Mouse (Mus musculus) limb, embryonic 12.5 days (tissue): Measurements from ENCODE around the gene Slc8a3. TPM values are rescaled to one million over a fixed set of nuclear protein-coding genes. Genes with fewer than 3 reads are reported as not detected.

Experiments
- ATAC-seq: fragments of 200-750 bp; cut with Nextera tagmentation; 2 replicates; pipeline ENCODE4 v1.8.0; 2017; ENCODE audit warnings: low read depth, moderate TSS enrichment; ENCODE audit not compliant: insufficient number of reproducible peaks, insufficient read depth, low FRiP score, low TSS enrichment
- H3K27ac ChIP-seq: fragments of 300-500 bp; sonication (generic); 2 replicates; pipeline ENCODE4 v1.5.1; 2016; ENCODE audit warnings: mild to moderate bottlenecking, moderate library complexity
- H3K27me3 ChIP-seq: fragments of 300-500 bp; sonication (generic); 2 replicates; pipeline ENCODE4 v1.6.1; 2016; ENCODE audit warnings: mild to moderate bottlenecking, moderate library complexity
- H3K36me3 ChIP-seq: fragments of 300-500 bp; sonication (generic); 2 replicates; pipeline ENCODE4 v1.6.1; 2016; ENCODE audit warnings: mild to moderate bottlenecking, moderate library complexity
- H3K4me1 ChIP-seq: fragments of 300-500 bp; sonication (generic); replicated peaks from 2 replicates; pipeline ENCODE4 v1.6.1; 2016
- H3K4me2 ChIP-seq: fragments of 300-500 bp; sonication (generic); 2 replicates; pipeline ENCODE4 v1.6.1; 2016; ENCODE audit warnings: mild to moderate bottlenecking, moderate library complexity
- H3K4me3 ChIP-seq: fragments of 300-500 bp; sonication (generic); replicated peaks from 2 replicates; pipeline ENCODE4 v1.5.1; 2016; ENCODE audit warnings: mild to moderate bottlenecking
- H3K9ac ChIP-seq: fragments of 300-500 bp; sonication (generic); replicated peaks from 2 replicates; pipeline ENCODE4 v1.6.1; 2016; ENCODE audit warnings: mild to moderate bottlenecking, moderate library complexity
- H3K9me3 ChIP-seq: fragments of 300-500 bp; sonication (generic); 2 replicates; pipeline ENCODE4 v1.6.1; 2016; ENCODE audit warnings: mild to moderate bottlenecking, moderate library complexity
- WGBS: fragments of 180-500 bp; shearing (Covaris S2); methylation state at CpG from one replicate; pipeline ENCODE4 v1.1.7; 2016; 5-methylcytosine and 5-hydroxymethylcytosine counted together
- polyA plus RNA-seq: library from polyadenylated mRNA; unstranded; fragments of >200 nt; fragmentation: Nextera tagmentation; extraction: Ambion mirVana; gene quantifications from 2 replicates; pipeline ENCODE4 v1.2.1, GENCODE M21; 2016

Gene Slc8a3
- polyA plus RNA-seq, 1 experiment from 2014 or later = 0.50 TPM

DNA sequence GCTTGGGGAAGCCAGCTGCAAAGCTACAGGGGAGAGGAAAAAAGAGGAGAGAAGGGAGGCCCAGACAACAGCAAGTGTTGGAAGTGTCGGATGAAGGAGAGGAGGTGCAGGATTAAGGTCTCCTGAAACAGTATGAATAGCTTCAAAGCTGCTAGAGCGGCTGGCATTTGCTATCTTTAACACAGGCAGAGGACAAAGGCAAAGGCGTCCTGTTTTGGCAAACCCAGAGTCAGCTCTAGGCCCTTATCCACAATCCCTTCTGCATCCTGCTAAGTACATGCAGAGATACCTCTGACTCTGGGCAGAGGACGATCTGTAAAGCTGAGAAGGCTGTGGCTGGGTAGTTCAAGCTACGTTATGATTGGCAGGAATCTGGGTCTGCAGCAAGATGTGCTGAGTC lies 38.4 kb downstream of the Slc8a3 start:
- Histone ChIP-seq H3K9me3 (0 out of 2 replicates have a peak, but pooled peaks cover 4% of the 10 kb centered on the region), H3K27ac (no peak overlapping the region), H3K4me3 (no peak overlapping the region), H3K9ac (no peak overlapping the region), H3K4me1 (no peaks in the 10 kb centered on the region), H3K4me2 (no peak overlapping the region), H3K27me3 (no peaks in the 10 kb centered on the region), H3K36me3 (no peaks in the 10 kb centered on the region)
- WGBS = 52% methylated on average over 5 of the region's 5 CpGs
- no peak for ATAC-seq

DNA sequence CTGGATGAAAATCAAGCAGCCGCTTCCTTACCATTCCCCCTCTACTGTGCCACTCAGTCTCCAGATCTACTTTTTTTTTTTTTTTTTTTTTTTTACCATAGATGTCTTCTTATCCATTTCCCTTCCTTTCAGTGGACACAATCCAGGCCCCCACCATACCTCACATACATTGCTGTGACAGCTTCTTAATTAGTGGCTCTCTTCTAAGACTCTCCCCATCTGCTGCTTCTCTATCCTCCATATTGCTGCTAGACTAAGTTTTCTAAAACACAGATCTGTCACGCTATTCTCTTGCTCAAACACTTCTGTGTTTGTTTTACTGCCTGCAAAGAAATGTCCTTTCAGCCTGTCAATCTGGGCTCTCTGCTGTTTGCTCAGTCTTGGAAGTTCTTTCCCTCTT lies 54.9 kb downstream of the Slc8a3 start:
- H3K27ac ChIP-seq = no peak overlapping the region
- no peak for ATAC-seq
- 87% methylated on average over 2 of the region's 2 CpGs for WGBS

DNA sequence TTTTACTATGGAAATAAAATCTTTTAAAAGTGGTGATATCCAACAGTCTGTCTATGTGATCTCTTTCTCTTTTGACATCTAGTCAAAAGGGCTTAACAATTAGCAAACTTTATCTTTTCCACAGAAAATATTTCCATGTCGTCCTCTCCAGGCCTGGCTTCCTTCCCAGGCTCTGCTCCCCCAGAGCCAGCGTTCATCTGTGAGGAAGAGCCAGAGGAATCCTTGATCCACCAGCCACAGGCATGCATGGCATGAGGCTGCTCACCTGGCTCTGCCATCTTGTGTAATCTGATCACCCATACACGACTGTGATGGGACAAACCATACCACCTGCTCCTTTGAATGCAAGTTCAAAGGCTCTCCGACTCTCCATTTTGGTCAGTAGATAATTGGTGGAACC lies 58.4 kb downstream of the Slc8a3 start:
- ATAC-seq = no peak
- WGBS = 71% methylated on average over 4 of the region's 4 CpGs
- no peak overlapping the region for H3K4me2 ChIP-seq

More for the DNA sequence above, 54.9 kb downstream of the Slc8a3 start:
- no peaks in the 10 kb centered on the region for H3K36me3 ChIP-seq
- H3K27me3 ChIP-seq = no peaks in the 10 kb centered on the region
- H3K4me1 ChIP-seq = no peaks in the 10 kb centered on the region
- no peak overlapping the region for H3K4me3 ChIP-seq
- no peaks in the 10 kb centered on the region for H3K9me3 ChIP-seq
- H3K4me2 ChIP-seq = no peak overlapping the region
- H3K9ac ChIP-seq = no peak overlapping the region

DNA sequence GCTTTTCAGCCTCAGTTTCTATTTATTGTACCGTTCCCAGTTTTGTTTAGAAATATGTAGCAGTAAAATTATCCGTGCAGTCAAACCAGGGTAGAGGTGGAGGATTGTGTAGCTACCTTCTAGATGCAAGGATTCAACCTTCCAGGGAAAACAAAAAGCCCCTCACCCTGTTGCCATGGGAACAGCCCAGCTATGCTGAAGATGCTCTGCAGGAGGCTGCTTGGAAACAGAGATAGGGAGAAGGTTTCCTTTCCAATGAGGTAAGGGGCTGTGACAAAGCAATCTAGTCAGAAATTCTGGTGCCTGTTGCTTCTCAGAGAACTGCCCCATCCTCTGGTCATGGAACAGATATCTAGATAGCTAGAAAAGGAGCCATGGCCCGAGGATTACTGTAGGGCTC lies 59.6 kb downstream of the Slc8a3 start:
- Histone ChIP-seq H3K36me3 (no peaks in the 10 kb centered on the region), H3K4me1 (no peaks in the 10 kb centered on the region), H3K9me3 (no peaks in the 10 kb centered on the region), H3K27me3 (no peaks in the 10 kb centered on the region), H3K9ac (no peak overlapping the region), H3K27ac (no peak overlapping the region), H3K4me2 (no peak overlapping the region), H3K4me3 (no peak overlapping the region)
- no peak for ATAC-seq
- WGBS = 53% methylated on average over 3 of the region's 3 CpGs

More for the DNA sequence above, 58.4 kb downstream of the Slc8a3 start:
- no peaks in the 10 kb centered on the region for H3K27me3 ChIP-seq
- no peaks in the 10 kb centered on the region for H3K4me1 ChIP-seq
- no peaks in the 10 kb centered on the region for H3K9me3 ChIP-seq
- H3K27ac ChIP-seq = no peak overlapping the region
- no peaks in the 10 kb centered on the region for H3K36me3 ChIP-seq
- H3K9ac ChIP-seq = no peak overlapping the region
- no peak overlapping the region for H3K4me3 ChIP-seq

DNA sequence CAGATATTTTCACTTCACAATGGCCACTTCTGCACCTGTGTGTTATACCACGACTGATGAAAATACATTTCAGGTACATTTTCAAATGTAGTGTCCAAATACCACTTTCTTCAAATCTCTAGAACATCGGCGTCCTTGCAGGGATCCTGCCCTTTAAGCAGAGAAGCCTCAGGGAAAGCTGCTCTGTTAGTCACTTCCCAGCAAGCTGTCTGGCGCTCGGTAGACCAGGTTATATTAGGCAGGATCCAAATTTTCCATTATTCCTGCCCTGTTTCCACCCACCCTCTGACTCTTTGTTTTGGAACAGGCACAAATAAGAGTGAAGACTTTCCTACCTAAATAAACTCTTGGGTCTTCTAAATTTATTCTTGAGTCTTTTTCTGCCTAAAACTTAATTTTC lies 63.7 kb downstream of the Slc8a3 start:
- Histone ChIP-seq H3K4me2 (no peak overlapping the region), H3K36me3 (no peaks in the 10 kb centered on the region), H3K4me1 (no peaks in the 10 kb centered on the region), H3K27me3 (no peaks in the 10 kb centered on the region), H3K9ac (no peak overlapping the region), H3K9me3 (no peaks in the 10 kb centered on the region), H3K4me3 (no peak overlapping the region), H3K27ac (no peak overlapping the region)
- ATAC-seq = no peak
- 87% methylated on average over 5 of the region's 5 CpGs for WGBS

DNA sequence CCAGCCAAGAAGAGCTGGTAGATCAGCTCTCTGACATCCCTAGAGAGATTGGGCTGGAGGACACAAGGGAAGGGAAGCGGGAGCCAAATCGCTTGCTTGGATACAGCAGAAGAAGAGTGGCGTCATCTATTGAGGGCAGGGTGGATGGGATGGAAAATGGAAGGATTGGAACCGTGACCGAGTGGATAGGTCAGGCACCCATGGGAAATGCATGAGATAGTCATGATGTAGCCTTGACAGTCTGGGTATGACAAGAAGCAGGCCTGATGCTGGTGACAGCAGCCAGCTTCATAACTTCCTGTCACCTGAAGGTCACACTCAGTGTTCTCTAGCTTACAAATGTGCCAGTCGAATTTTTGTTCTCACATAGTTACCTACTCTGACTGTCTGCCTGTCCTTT lies 70.2 kb downstream of the Slc8a3 start:
- Histone ChIP-seq H3K9ac (no peak overlapping the region), H3K36me3 (no peaks in the 10 kb centered on the region), H3K4me1 (no peaks in the 10 kb centered on the region), H3K27ac (no peak overlapping the region), H3K9me3 (no peaks in the 10 kb centered on the region), H3K4me3 (no peak overlapping the region), H3K4me2 (no peak overlapping the region), H3K27me3 (no peaks in the 10 kb centered on the region)
- WGBS = 91% methylated on average over 6 of the region's 6 CpGs
- no peak for ATAC-seq

DNA sequence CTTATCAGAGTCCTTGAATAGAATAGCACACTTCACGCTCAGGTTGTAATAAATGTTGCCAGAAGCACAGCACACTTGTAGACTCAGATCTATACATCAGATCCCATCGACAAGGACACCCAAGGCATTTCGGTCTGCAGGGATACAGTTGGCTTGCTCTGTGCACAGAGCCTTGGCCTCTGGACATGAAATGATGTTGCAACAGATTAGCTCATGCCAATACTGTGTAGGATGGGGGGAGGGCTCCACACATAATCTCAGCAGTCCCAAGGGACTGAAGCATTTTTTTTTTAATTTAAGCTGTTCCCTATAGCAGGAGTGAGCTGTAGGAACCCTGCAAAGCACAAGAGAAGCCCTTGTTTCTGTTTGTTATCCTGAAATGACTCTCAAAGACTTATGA lies 74.8 kb downstream of the Slc8a3 start:
- H3K27ac ChIP-seq = no peak overlapping the region
- ATAC-seq = no peak
- no peaks in the 10 kb centered on the region for H3K4me1 ChIP-seq
- H3K4me3 ChIP-seq = no peak overlapping the region
- H3K4me2 ChIP-seq = no peak overlapping the region
- no peaks in the 10 kb centered on the region for H3K9me3 ChIP-seq
- 90% methylated on average over 3 of the region's 3 CpGs for WGBS
- H3K36me3 ChIP-seq = no peaks in the 10 kb centered on the region
- no peaks in the 10 kb centered on the region for H3K27me3 ChIP-seq
- H3K9ac ChIP-seq = no peak overlapping the region

DNA sequence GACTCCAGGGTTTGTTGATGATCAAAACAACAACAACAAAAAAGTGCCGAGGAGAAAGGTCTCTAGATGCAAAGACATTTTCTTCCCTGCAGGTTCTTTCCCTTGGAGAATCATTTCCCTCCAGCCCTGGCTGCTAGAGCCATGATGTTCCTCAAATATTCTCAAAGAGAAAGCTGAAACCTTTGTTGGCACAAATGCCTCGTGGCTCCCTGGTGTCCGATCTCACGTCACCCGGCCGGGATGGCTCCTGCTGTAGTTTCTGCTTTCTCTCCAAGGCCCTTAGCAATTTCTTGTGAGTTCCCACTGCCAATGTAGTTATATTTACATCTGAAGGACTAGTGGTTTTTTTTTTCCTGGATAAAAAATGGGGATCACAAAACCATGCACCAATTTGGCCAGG lies 87.6 kb downstream of the Slc8a3 start:
- ATAC-seq = no peak
- no peak overlapping the region for H3K27ac ChIP-seq
- H3K9me3 ChIP-seq = no peaks in the 10 kb centered on the region
- no peak overlapping the region for H3K4me3 ChIP-seq
- 80% methylated on average over 6 of the region's 6 CpGs for WGBS
- H3K9ac ChIP-seq = no peak overlapping the region
- no peaks in the 10 kb centered on the region for H3K4me1 ChIP-seq
- H3K27me3 ChIP-seq = no peaks in the 10 kb centered on the region
- H3K4me2 ChIP-seq = no peak overlapping the region
- no peaks in the 10 kb centered on the region for H3K36me3 ChIP-seq

DNA sequence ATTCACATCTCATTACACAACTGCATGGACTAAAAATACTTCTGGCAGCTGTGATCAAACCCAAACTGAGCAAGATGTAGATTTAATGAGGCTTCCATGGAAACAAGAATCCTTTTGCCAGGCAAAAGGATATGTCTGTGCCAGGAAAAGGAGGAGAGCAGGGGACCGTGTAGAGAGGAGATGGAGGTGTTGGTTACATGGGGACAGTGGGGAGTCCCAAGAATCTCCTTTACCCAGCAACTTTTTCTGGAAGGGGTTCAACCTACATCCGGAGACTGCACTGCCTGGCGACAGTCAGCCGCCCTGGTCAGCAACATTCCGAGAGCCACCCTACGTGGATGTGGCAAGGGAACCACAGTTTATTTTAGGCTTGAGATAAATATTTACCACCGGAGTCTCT lies 88.0 kb downstream of the Slc8a3 start:
- no peaks in the 10 kb centered on the region for H3K36me3 ChIP-seq
- no peaks in the 10 kb centered on the region for H3K9me3 ChIP-seq
- H3K4me3 ChIP-seq = no peak overlapping the region
- H3K4me1 ChIP-seq = no peaks in the 10 kb centered on the region
- H3K4me2 ChIP-seq = no peak overlapping the region
- WGBS = 88% methylated on average over 7 of the region's 7 CpGs
- H3K9ac ChIP-seq = no peak overlapping the region
- H3K27me3 ChIP-seq = no peaks in the 10 kb centered on the region
- no peak for ATAC-seq
- no peak overlapping the region for H3K27ac ChIP-seq

DNA sequence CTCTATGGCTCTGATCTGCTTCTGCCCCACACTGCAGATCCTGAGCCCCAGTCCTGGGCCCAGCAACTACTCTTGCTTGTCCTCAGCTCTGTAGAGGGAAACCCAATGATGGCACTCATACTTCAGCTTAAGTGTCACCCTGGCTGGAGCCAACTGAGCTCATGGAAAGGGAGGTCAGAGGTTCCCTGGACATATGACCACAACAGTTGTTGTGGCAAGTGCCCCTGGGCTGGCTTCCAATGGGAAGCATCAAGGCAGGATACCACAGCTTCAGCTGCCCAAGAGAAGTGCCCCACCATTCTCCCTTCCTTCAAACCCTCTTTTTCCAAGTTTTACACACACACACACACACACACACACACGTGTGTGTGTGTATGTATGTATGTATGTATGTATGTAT lies 88.5 kb downstream of the Slc8a3 start:
- no peaks in the 10 kb centered on the region for H3K9me3 ChIP-seq
- H3K9ac ChIP-seq = no peak overlapping the region
- H3K27me3 ChIP-seq = no peaks in the 10 kb centered on the region
- ATAC-seq = no peak
- H3K27ac ChIP-seq = no peak overlapping the region
- no peaks in the 10 kb centered on the region for H3K36me3 ChIP-seq
- H3K4me3 ChIP-seq = no peak overlapping the region
- H3K4me1 ChIP-seq = no peaks in the 10 kb centered on the region
- WGBS = 54% methylated on average over 1 of the region's 1 CpGs
- no peak overlapping the region for H3K4me2 ChIP-seq

DNA sequence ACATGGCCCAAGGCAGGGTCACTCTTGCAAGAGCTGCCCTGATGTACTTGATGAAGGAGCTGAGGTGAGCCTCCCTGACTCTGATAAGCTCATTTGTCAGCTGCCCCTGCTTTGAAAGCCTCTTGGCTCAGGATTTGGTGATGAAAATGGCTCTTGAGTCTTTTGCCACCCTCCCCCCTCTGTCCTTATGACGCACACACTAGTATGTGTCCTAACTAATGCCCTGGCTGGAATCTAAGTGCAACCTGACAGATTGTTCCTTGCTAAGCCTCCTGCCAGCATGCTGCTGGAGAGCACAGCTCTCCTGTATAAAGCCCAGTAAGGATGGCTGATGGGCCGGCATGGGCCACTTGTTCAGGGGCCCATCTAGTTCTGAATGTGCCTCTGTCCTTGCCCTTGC lies 91.3 kb downstream of the Slc8a3 start:
- Histone ChIP-seq H3K36me3 (no peaks in the 10 kb centered on the region), H3K4me3 (no peak overlapping the region), H3K4me2 (no peak overlapping the region), H3K9ac (no peak overlapping the region), H3K27ac (no peak overlapping the region), H3K9me3 (no peaks in the 10 kb centered on the region), H3K4me1 (no peaks in the 10 kb centered on the region), H3K27me3 (no peaks in the 10 kb centered on the region)
- no peak for ATAC-seq
- WGBS = 90% methylated on average over 2 of the region's 2 CpGs

DNA sequence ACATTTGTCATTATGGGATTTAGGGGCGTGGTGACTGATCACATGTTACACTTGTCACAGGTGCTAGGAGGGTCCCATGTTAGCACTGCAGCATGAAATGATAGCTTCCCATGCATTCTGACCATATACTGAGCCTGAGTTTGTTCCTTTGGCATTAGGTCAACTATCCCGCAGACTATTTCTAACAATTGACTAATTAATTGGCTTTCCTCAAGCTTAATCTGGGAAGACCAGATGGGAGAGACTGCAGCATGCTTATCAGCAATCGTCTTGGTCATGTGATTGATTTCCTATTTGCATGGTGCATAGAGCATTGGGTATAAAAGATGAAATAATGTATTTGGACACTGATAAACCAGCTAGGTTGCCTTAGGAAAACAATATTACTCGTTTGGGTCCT lies 91.9 kb downstream of the Slc8a3 start:
- H3K36me3 ChIP-seq = no peaks in the 10 kb centered on the region
- H3K4me2 ChIP-seq = no peak overlapping the region
- H3K4me1 ChIP-seq = no peaks in the 10 kb centered on the region
- H3K4me3 ChIP-seq = no peak overlapping the region
- H3K27me3 ChIP-seq = no peaks in the 10 kb centered on the region
- no peaks in the 10 kb centered on the region for H3K9me3 ChIP-seq
- no peak overlapping the region for H3K9ac ChIP-seq
- 82% methylated on average over 4 of the region's 4 CpGs for WGBS
- H3K27ac ChIP-seq = no peak overlapping the region
- ATAC-seq = no peak
